Mouse (Mus musculus) adrenal gland, adult (tissue): ENCODE results near the gene Pkp1.

Source experiments
- DNase-seq, 2 experiments: peaks; one replicate each; pipeline ENCODE4 v3.0.0; 2022 to 2023; ENCODE audit warnings: low spot score in 1 of 2; ENCODE audit not compliant: inconsistent age in 2 of 2

The Pkp1 gene

GRCm38 (mm10) chr1:135909381-135909780, 9.6 kb downstream of the Pkp1 start:
- no peak for DNase-seq

- DNase-seq: no peak
Observed at GRCm38 (mm10) chr1:135906736-135907135, 12.3 kb downstream of the Pkp1 start.

GRCm38 (mm10) chr1:135899991-135900515, 19.0 kb downstream of the Pkp1 start:
- no peak for DNase-seq

- no peak for DNase-seq
Observed at GRCm38 (mm10) chr1:135899295-135899694, 19.7 kb downstream of the Pkp1 start.

- no peak for DNase-seq
Observed at GRCm38 (mm10) chr1:135895367-135895766, 23.6 kb downstream of the Pkp1 start.

- no peak for DNase-seq
Observed at GRCm38 (mm10) chr1:135893377-135893776, 25.6 kb downstream of the Pkp1 start.

GRCm38 (mm10) chr1:135892764-135893163, 26.2 kb downstream of the Pkp1 start:
- DNase-seq: no peak

GRCm38 (mm10) chr1:135892233-135892632, 26.8 kb downstream of the Pkp1 start:
- no peak for DNase-seq

- DNase-seq: no peak
Observed at GRCm38 (mm10) chr1:135891424-135892216, 27.4 kb downstream of the Pkp1 start.

GRCm38 (mm10) chr1:135889461-135890185, 29.4 kb downstream of the Pkp1 start:
- DNase-seq: no peak

GRCm38 (mm10) chr1:135882385-135883109, 36.5 kb downstream of the Pkp1 start:
- DNase-seq: peak; percentile 36 to 80

GRCm38 (mm10) chr1:135877248-135877647, 41.8 kb downstream of the Pkp1 start:
- no peak for DNase-seq

- no peak for DNase-seq
Observed at GRCm38 (mm10) chr1:135872991-135873390, 46.0 kb downstream of the Pkp1 start.

GRCm38 (mm10) chr1:135868570-135868969, 50.4 kb downstream of the Pkp1 start:
- DNase-seq: no peak

- DNase-seq: peak; percentile 74 to 91
Observed at GRCm38 (mm10) chr1:135865518-135866194, 53.4 kb downstream of the Pkp1 start.

GRCm38 (mm10) chr1:135864830-135865229, 54.2 kb downstream of the Pkp1 start:
- no peak for DNase-seq

GRCm38 (mm10) chr1:135863786-135864335, 55.1 kb downstream of the Pkp1 start:
- no peak for DNase-seq

GRCm38 (mm10) chr1:135862561-135862960, 56.4 kb downstream of the Pkp1 start:
- no peak for DNase-seq

GRCm38 (mm10) chr1:135861980-135862552, 56.9 kb downstream of the Pkp1 start:
- peak; percentile 32 to 76 for DNase-seq

GRCm38 (mm10) chr1:135861091-135861490, 57.9 kb downstream of the Pkp1 start:
- no peak for DNase-seq
